Mouse (Mus musculus) erythroblast, embryonic 14.5 days (primary cell): ENCODE measurements around the gene Rilp.

Experiments used
- GATA1 ChIP-seq: IDR thresholded peaks from 2 replicates; pipeline ENCODE4 v1.6.1; 2012; ENCODE audit warnings: low read length, inconsistent platforms, mixed read lengths
- TAL1 ChIP-seq: IDR thresholded peaks from 3 replicates; pipeline ENCODE4 v1.6.1; 2012; ENCODE audit warnings: low read length, inconsistent platforms, mixed read lengths

- TF ChIP-seq TAL1 (no peak), GATA1 (no peak)
Measured at GRCm38 (mm10) chr11:75526943-75527342, 17.0 kb downstream of the Rilp start.
